Mouse (Mus musculus) thymus, postnatal 14 days (tissue): ENCODE measurements around the gene Slc9a3r1.

Experiments used
- DNase-seq: peaks from one replicate; pipeline ENCODE4 v3.0.0; 2021

Slc9a3r1 gene

GRCm38 (mm10) chr11:115162832-115163480, at the start of gene Slc9a3r1:
Gene Slc9a3r1 (plus strand): TSS chr11:115163341.
- peak; percentile 100 for DNase-seq

GRCm38 (mm10) chr11:115119409-115119808, 43.7 kb upstream of the Slc9a3r1 start:
- no peak for DNase-seq

GRCm38 (mm10) chr11:115128483-115128882, 34.7 kb upstream of the Slc9a3r1 start:
- DNase-seq: no peak

- DNase-seq: no peak
Observed at GRCm38 (mm10) chr11:115129508-115130126, 33.5 kb upstream of the Slc9a3r1 start.

- no peak for DNase-seq
Observed at GRCm38 (mm10) chr11:115131768-115132381, 31.3 kb upstream of the Slc9a3r1 start.

GRCm38 (mm10) chr11:115133800-115134199, 29.3 kb upstream of the Slc9a3r1 start, which contains the start of gene Cd300lf:
Gene Cd300lf (minus strand): TSS chr11:115133992.
- peak; percentile 10 for DNase-seq

- peak; percentile 8 for DNase-seq
Observed at GRCm38 (mm10) chr11:115138597-115139262, 24.4 kb upstream of the Slc9a3r1 start.

- DNase-seq: no peak
Observed at GRCm38 (mm10) chr11:115141970-115142369, 21.2 kb upstream of the Slc9a3r1 start.

GRCm38 (mm10) chr11:115147813-115148212, 15.3 kb upstream of the Slc9a3r1 start:
- DNase-seq: no peak

GRCm38 (mm10) chr11:115150741-115151254, 12.3 kb upstream of the Slc9a3r1 start:
- no peak for DNase-seq

GRCm38 (mm10) chr11:115151755-115152429, 11.2 kb upstream of the Slc9a3r1 start:
- DNase-seq: peak; percentile 64

- no peak for DNase-seq
Observed at GRCm38 (mm10) chr11:115153088-115153487, 10.1 kb upstream of the Slc9a3r1 start.

GRCm38 (mm10) chr11:115153699-115154292, 9.3 kb upstream of the Slc9a3r1 start:
- peak; percentile 94 for DNase-seq

- peak; percentile 77 for DNase-seq
Observed at GRCm38 (mm10) chr11:115155053-115155634, 8.0 kb upstream of the Slc9a3r1 start.

GRCm38 (mm10) chr11:115157933-115158719, 5.0 kb upstream of the Slc9a3r1 start:
- DNase-seq: peak; percentile 91

- DNase-seq: peak; percentile 75
Observed at GRCm38 (mm10) chr11:115160016-115160797, 2.9 kb upstream of the Slc9a3r1 start.

- DNase-seq: peak; percentile 93
Observed at GRCm38 (mm10) chr11:115160883-115161577, 2.1 kb upstream of the Slc9a3r1 start.

GRCm38 (mm10) chr11:115161578-115162204, 1.4 kb upstream of the Slc9a3r1 start:
- DNase-seq: peak; percentile 75

- no peak for DNase-seq
Observed at GRCm38 (mm10) chr11:115162205-115162601, 938 bp upstream of the Slc9a3r1 start.
